Mouse (Mus musculus) hindbrain, embryonic 11.5 days (tissue): Measurements from ENCODE around the gene Sept11. TPM values are rescaled to one million over a fixed set of nuclear protein-coding genes. Genes with fewer than 3 reads are reported as not detected.

Experiments used
- ATAC-seq: fragments of 200-750 bp; cut with Nextera tagmentation; 2 replicates; pipeline ENCODE4 v1.8.0; 2017; ENCODE audit warnings: mild to moderate bottlenecking, moderate TSS enrichment, moderate library complexity; ENCODE audit not compliant: low FRiP score
- DNase-seq: peaks from one replicate; pipeline ENCODE4 v3.0.0-alpha.2; 2015; ENCODE audit warnings: low spot score
- H3K27ac ChIP-seq: fragments of 300-500 bp; sonication (generic); 2 replicates; pipeline ENCODE4 v1.5.1; 2014; ENCODE audit warnings: mild to moderate bottlenecking, low read depth, low read length
- H3K27me3 ChIP-seq: fragments of 300-500 bp; sonication (generic); 2 replicates; pipeline ENCODE4 v1.6.1; 2014; ENCODE audit warnings: mild to moderate bottlenecking, low read length, moderate library complexity, mixed read lengths; ENCODE audit not compliant: control insufficient read depth, insufficient read depth
- H3K36me3 ChIP-seq: fragments of 300-500 bp; sonication (generic); 2 replicates; pipeline ENCODE4 v1.6.1; 2014; ENCODE audit warnings: mild to moderate bottlenecking, low read length, moderate library complexity, mixed read lengths; ENCODE audit not compliant: control insufficient read depth, insufficient read depth
- H3K4me1 ChIP-seq: fragments of 300-500 bp; sonication (generic); replicated peaks from 2 replicates; pipeline ENCODE4 v1.6.1; 2014; ENCODE audit warnings: low read length, mixed read lengths; ENCODE audit not compliant: control insufficient read depth, insufficient read depth
- H3K4me2 ChIP-seq: fragments of 300-500 bp; sonication (generic); replicated peaks from 2 replicates; pipeline ENCODE4 v1.6.1; 2014; ENCODE audit warnings: mild to moderate bottlenecking, low read depth, low read length
- H3K4me3 ChIP-seq: fragments of 300-500 bp; sonication (generic); 2 replicates; pipeline ENCODE4 v1.5.1; 2014; ENCODE audit warnings: low read depth, low read length
- H3K9ac ChIP-seq: fragments of 300-500 bp; sonication (generic); 2 replicates; pipeline ENCODE4 v1.6.1; 2014; ENCODE audit warnings: low read depth, low read length
- H3K9me3 ChIP-seq: fragments of 300-500 bp; sonication (generic); 2 replicates; pipeline ENCODE4 v1.6.1; 2016; ENCODE audit warnings: low read length; ENCODE audit not compliant: control insufficient read depth
- WGBS: fragments of 180-500 bp; shearing (Covaris S2); extraction: QIAGEN DNeasy Blood & Tissue Kit; methylation state at CpG from one replicate; pipeline ENCODE4 v1.1.7; 2014; 5-methylcytosine and 5-hydroxymethylcytosine counted together
- polyA plus RNA-seq: library from polyadenylated mRNA; unstranded; fragments of >200 nt; fragmentation: Nextera tagmentation; extraction: Ambion mirVana; gene quantifications from 2 replicates; pipeline ENCODE4 v1.2.1, GENCODE M21; 2014

Sept11 gene
- polyA plus RNA-seq, 1 experiment from 2014 or later, result 243 TPM

DNA sequence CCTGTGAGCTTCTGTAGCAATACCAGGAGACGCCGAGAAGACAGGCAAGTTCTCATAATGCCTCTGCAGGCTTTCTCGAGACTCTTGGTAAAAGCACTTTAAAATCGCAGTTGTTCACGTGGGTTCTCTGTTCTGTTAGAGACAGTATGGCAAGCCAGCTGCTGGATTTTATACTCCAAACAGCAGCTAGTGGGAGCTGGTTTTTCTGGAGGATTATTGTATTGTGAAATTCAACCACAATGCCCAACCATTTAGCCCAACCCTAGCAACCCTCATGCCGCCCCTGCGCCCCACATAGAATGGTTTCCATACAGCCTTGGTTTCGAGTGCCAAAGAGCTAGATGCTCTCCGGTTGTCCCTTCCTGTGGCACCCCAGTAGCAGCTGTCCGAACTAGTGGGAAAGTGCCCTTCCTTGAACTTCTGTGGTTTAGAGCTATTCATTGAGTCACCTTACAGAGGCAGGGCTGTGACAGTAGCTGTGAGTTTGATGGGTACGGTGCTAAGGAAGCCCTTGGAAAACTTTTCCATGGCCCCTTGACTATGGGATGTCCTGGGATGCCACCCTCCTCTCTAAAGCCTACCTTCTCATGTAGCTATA lies 74.8 kb downstream of the Sept11 start:
- Histone ChIP-seq H3K4me1 (no peaks in the 10 kb centered on the region), H3K9ac (no peak overlapping the region), H3K27ac (no peak overlapping the region), H3K27me3 (no peaks in the 10 kb centered on the region), H3K9me3 (no peaks in the 10 kb centered on the region), H3K4me2 (no peak overlapping the region), H3K4me3 (no peak overlapping the region), H3K36me3 (peaks cover 12% of the 10 kb centered on the region; the same call in 1 of the 2 replicates)
- no peak for DNase-seq
- no peak for ATAC-seq
- 93% methylated on average over 11 of the region's 11 CpGs for WGBS

DNA sequence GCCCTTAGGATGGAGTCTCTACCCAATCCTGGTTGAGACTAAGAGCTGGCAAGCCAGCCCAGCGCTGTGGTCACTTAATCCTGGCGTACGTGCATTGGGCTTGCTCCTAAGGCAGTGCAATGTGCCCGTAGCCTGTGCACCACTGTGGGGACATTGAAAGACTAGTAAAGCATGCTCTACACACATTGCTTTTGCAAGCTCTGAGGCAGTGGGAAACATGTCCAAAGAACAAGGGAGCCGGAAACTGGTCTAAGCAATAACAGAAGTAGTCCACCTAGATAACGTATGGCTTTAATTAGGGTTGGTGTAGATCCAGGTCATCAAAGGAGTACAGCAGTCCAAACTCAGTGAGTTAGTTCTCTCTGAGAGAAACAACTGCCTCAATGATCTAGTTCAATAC lies 75.4 kb downstream of the Sept11 start:
- H3K36me3 ChIP-seq, result peaks cover 12% of the 10 kb centered on the region; the same call in 1 of the 2 replicates
- H3K4me3 ChIP-seq, result no peak overlapping the region
- no peak overlapping the region for H3K9ac ChIP-seq
- DNase-seq (no peak), ATAC-seq (no peak)
- no peak overlapping the region for H3K4me2 ChIP-seq
- no peak overlapping the region for H3K27ac ChIP-seq
- H3K9me3 ChIP-seq, result no peaks in the 10 kb centered on the region
- WGBS, result 82% methylated on average over 6 of the region's 6 CpGs
- H3K4me1 ChIP-seq, result no peaks in the 10 kb centered on the region
- no peaks in the 10 kb centered on the region for H3K27me3 ChIP-seq

DNA sequence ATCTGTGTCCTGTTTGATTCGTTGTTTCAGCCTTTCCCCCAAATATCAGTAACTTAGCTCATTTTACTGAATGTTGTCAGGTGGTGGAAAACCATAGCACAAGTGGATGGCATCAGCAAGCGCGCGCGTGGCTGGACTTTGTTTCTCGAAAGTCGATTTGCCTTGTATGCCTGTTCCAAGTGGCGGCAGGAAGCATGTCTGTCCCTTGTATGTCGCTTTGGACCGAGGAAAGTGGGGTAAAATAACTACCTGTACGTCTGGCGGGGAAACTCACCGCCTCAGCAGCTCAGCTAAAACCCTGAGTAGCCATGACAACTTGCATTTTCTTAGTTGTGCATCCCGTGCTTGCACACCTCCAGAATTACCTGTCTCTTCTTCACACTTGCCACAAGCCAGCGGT lies 78.2 kb downstream of the Sept11 start:
- H3K9ac ChIP-seq, result no peak overlapping the region
- peaks cover 6% of the 10 kb centered on the region; the same call in 1 of the 2 replicates for H3K36me3 ChIP-seq
- ATAC-seq (no peak), DNase-seq (no peak)
- H3K4me3 ChIP-seq, result no peak overlapping the region
- no peak overlapping the region for H3K4me2 ChIP-seq
- no peaks in the 10 kb centered on the region for H3K4me1 ChIP-seq
- no peak overlapping the region for H3K27ac ChIP-seq
- H3K9me3 ChIP-seq, result no peaks in the 10 kb centered on the region
- H3K27me3 ChIP-seq, result no peaks in the 10 kb centered on the region
- WGBS, result 94% methylated on average over 15 of the region's 15 CpGs

- Histone ChIP-seq H3K9ac (no peak overlapping the region), H3K4me2 (no peak overlapping the region), H3K4me1 (no peaks in the 10 kb centered on the region), H3K27ac (no peak overlapping the region), H3K4me3 (no peak overlapping the region), H3K36me3 (peaks cover 2% of the 10 kb centered on the region; the same call in 1 of the 2 replicates), H3K9me3 (no peaks in the 10 kb centered on the region), H3K27me3 (no peaks in the 10 kb centered on the region)
- DNase-seq (no peak), ATAC-seq (no peak)
- 89% methylated on average over 6 of the region's 6 CpGs for WGBS
Measured at GRCm38 (mm10) chr5:93172536-93172935, 79.3 kb downstream of the Sept11 start.

DNA sequence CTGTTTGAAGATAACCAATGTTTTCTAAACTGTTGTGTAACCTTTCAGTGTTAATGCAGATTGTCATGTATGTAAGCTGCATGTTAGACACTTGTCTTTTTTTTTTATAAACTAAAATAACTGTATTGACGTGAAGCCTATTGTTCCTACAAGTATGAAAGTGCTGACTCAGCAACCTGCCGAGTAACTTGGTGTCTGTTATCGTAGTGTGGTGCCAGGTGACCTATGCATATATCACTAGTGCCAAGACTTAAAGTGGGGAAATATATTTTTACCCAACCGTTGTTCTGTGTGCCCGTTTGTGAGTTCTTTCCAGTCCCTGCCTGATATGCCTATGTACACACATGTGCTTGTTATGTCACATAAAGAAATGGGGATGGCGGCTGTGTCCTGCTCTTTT lies 81.4 kb downstream of the Sept11 start:
- Histone ChIP-seq H3K4me1 (no peaks in the 10 kb centered on the region), H3K4me2 (no peak overlapping the region), H3K27ac (no peak overlapping the region), H3K27me3 (no peaks in the 10 kb centered on the region), H3K36me3 (no peaks in the 10 kb centered on the region), H3K9me3 (no peaks in the 10 kb centered on the region), H3K9ac (no peak overlapping the region), H3K4me3 (no peak overlapping the region)
- DNase-seq (no peak), ATAC-seq (no peak)
- WGBS, result 94% methylated on average over 6 of the region's 6 CpGs

GRCm38 (mm10) chr5:93178616-93179015 lies 85.4 kb downstream of the Sept11 start:
- H3K4me1 ChIP-seq, result no peaks in the 10 kb centered on the region
- WGBS, result 92% methylated on average over 6 of the region's 6 CpGs
- H3K27me3 ChIP-seq, result no peaks in the 10 kb centered on the region
- H3K9ac ChIP-seq, result no peak overlapping the region
- ATAC-seq (no peak), DNase-seq (no peak)
- H3K9me3 ChIP-seq, result no peaks in the 10 kb centered on the region
- no peak overlapping the region for H3K4me3 ChIP-seq
- H3K4me2 ChIP-seq, result no peak overlapping the region
- H3K27ac ChIP-seq, result no peak overlapping the region
- H3K36me3 ChIP-seq, result 0 out of 2 replicates have a peak, but pooled peaks cover 3% of the 10 kb centered on the region

DNA sequence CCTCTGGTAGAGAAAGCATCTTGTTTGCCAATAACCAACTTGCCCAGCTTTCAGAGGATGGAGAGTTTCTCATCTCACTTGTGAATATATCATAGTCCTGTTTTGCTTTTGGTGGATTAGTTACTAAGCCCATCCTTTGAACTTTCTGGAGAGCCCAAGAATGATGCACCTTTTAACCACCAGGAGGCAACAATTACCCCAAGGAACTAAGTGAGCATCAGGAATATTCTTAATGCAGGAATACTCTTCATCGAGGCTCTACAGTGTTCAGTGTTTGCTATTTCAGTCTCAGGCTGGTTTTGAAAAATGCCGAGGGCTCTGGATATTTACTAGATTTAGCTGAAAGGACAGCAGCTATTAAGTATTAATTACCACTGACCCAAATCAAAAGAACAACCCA lies 87.0 kb downstream of the Sept11 start:
- Histone ChIP-seq H3K9ac (no peak overlapping the region), H3K4me3 (no peak overlapping the region), H3K4me1 (no peaks in the 10 kb centered on the region), H3K27ac (no peak overlapping the region), H3K9me3 (no peaks in the 10 kb centered on the region), H3K36me3 (0 out of 2 replicates have a peak, but pooled peaks cover 3% of the 10 kb centered on the region), H3K4me2 (no peak overlapping the region), H3K27me3 (no peaks in the 10 kb centered on the region)
- no peak for ATAC-seq
- 86% methylated on average over 2 of the region's 2 CpGs for WGBS
- DNase-seq, result no peak

DNA sequence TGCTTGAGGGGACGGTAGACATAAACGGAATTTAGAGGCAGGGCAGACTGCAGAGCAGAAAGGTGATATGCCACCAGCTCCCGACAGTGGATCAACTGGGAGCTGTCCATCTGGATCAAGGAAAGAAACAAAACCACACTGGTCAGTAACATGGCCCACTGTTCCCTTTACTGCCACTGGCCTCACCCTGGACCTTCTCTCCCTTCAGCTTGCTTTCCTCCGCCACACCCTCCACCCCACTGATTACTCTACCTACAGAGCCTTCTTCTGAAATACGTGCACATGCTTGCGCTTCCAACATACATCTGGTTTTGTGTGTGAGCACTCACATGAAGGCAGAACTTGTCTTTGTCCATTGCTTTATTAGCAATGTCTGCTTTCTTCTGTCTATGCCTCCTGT lies 90.1 kb downstream of the Sept11 start:
- no peak for ATAC-seq
- WGBS, result 86% methylated on average over 6 of the region's 6 CpGs
- no peaks in the 10 kb centered on the region for H3K4me1 ChIP-seq
- no peak for DNase-seq
- no peak overlapping the region for H3K4me3 ChIP-seq
- H3K9ac ChIP-seq, result no peak overlapping the region
- H3K36me3 ChIP-seq, result peaks cover 5% of the 10 kb centered on the region; the same call in 1 of the 2 replicates
- no peak overlapping the region for H3K27ac ChIP-seq
- H3K4me2 ChIP-seq, result no peak overlapping the region
- H3K27me3 ChIP-seq, result no peaks in the 10 kb centered on the region
- H3K9me3 ChIP-seq, result no peaks in the 10 kb centered on the region

DNA sequence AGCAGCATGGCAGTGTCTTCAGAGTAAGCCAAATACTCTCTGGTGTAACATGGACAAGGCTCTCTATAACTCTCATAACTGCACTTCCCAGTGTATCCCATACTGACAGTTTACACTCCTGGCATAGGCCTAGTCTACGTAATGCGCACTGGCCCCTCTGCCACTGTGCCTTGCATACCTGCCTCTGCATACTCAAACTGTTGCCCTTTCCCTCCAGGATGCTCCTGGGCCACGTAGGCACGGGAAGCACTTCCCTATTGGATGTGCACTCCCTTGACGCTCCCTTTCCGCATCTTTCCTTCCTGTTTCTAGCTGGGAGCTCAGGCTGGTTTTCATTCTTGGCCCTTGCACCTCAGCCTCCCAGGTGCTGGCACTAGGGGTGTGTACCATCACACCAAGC lies 91.3 kb downstream of the Sept11 start:
- Histone ChIP-seq H3K36me3 (peaks cover 5% of the 10 kb centered on the region; the same call in 1 of the 2 replicates), H3K4me3 (no peak overlapping the region), H3K27me3 (no peaks in the 10 kb centered on the region), H3K9me3 (no peaks in the 10 kb centered on the region), H3K4me2 (no peak overlapping the region), H3K9ac (no peak overlapping the region), H3K27ac (no peak overlapping the region), H3K4me1 (no peaks in the 10 kb centered on the region)
- DNase-seq (no peak), ATAC-seq (no peak)
- WGBS, result 95% methylated on average over 6 of the region's 6 CpGs
